Mouse (Mus musculus) kidney, postnatal 0 days (tissue): Measurements from ENCODE around the gene Cln3. TPM values are rescaled to one million over a fixed set of nuclear protein-coding genes. Genes with fewer than 3 reads are reported as not detected.

Experiments used
- ATAC-seq: fragments of 200-750 bp; cut with Nextera tagmentation; replicated peaks from 2 replicates; pipeline ENCODE4 v1.8.0; 2017; ENCODE audit warnings: low read depth, moderate number of reproducible peaks, moderate TSS enrichment, moderate library complexity; ENCODE audit not compliant: low FRiP score
- DNase-seq: peaks from one replicate; pipeline ENCODE4 v3.0.0-alpha.2; 2016; ENCODE audit warnings: low spot score
- H3K27ac ChIP-seq: fragments of 300-500 bp; sonication (generic); 2 replicates; pipeline ENCODE4 v1.5.1; 2014; ENCODE audit warnings: mild to moderate bottlenecking
- H3K27me3 ChIP-seq: fragments of 300-500 bp; sonication (generic); 2 replicates; pipeline ENCODE4 v1.6.1; 2014; ENCODE audit warnings: low read length, mixed read lengths; ENCODE audit not compliant: insufficient read depth
- H3K36me3 ChIP-seq: fragments of 300-500 bp; sonication (generic); 2 replicates; pipeline ENCODE4 v1.6.1; 2014; ENCODE audit warnings: low read length, mixed read lengths; ENCODE audit not compliant: insufficient read depth
- H3K4me1 ChIP-seq: fragments of 300-500 bp; sonication (generic); replicated peaks from 2 replicates; pipeline ENCODE4 v1.6.1; 2014; ENCODE audit warnings: antibody characterized with exemption, low read length, mixed read lengths; ENCODE audit not compliant: insufficient read depth
- H3K4me2 ChIP-seq: fragments of 300-500 bp; sonication (generic); 2 replicates; pipeline ENCODE4 v1.6.1; 2014; ENCODE audit warnings: mild to moderate bottlenecking, low read length, moderate library complexity, mixed read lengths
- H3K4me3 ChIP-seq: fragments of 300-500 bp; sonication (generic); replicated peaks from 2 replicates; pipeline ENCODE4 v1.5.1; 2014; ENCODE audit warnings: low read depth, low read length
- H3K9ac ChIP-seq: fragments of 300-500 bp; sonication (generic); 2 replicates; pipeline ENCODE4 v1.6.1; 2014; ENCODE audit warnings: low read depth, low read length
- H3K9me3 ChIP-seq: fragments of 300-500 bp; sonication (generic); replicated peaks from 2 replicates; pipeline ENCODE4 v1.6.1; 2016; ENCODE audit warnings: low read length, inconsistent platforms, mixed read lengths
- CTCF ChIP-seq: IDR thresholded peaks from 2 replicates; pipeline ENCODE4 v1.5.1; 2016; ENCODE audit warnings: antibody characterized with exemption, low read depth, mild to moderate bottlenecking, moderate library complexity
- WGBS: fragments of 180-500 bp; shearing (Covaris S2); extraction: QIAGEN DNeasy Blood & Tissue Kit; methylation state at CpG from one replicate; pipeline ENCODE4 v1.1.7; 2014; 5-methylcytosine and 5-hydroxymethylcytosine counted together
- polyA plus RNA-seq: library from polyadenylated mRNA; unstranded; fragments of >200 nt; fragmentation: Nextera tagmentation; extraction: Ambion mirVana; gene quantifications from 2 replicates; pipeline ENCODE4 v1.2.1, GENCODE M21; 2015

Gene Cln3
- polyA plus RNA-seq, 1 experiment from 2014 or later: 34.4 TPM

GRCm38 (mm10) chr7:126545631-126546030 lies 40.0 kb downstream of the Cln3 start:
- Histone ChIP-seq H3K9ac (no peak overlapping the region), H3K27ac (no peak overlapping the region), H3K27me3 (no peaks in the 10 kb centered on the region), H3K4me3 (no peak overlapping the region), H3K4me1 (no peaks in the 10 kb centered on the region), H3K4me2 (no peak overlapping the region), H3K9me3 (no peaks in the 10 kb centered on the region), H3K36me3 (peaks cover 41% of the 10 kb centered on the region)
- WGBS: 92% methylated on average over 2 of the region's 2 CpGs
- no peak for TF ChIP-seq CTCF
- DNase-seq: no peak
- no peak for ATAC-seq

- Histone ChIP-seq H3K36me3 (peaks cover 4% of the 10 kb centered on the region; the same call in 1 of the 2 replicates), H3K9ac (no peak overlapping the region), H3K27ac (no peak overlapping the region), H3K27me3 (0 out of 2 replicates have a peak, but pooled peaks cover 4% of the 10 kb centered on the region), H3K4me1 (no peaks in the 10 kb centered on the region), H3K4me3 (no peak overlapping the region), H3K4me2 (no peak overlapping the region), H3K9me3 (no peaks in the 10 kb centered on the region)
- DNase-seq (no peak), ATAC-seq (no peak)
- 78% methylated on average over 1 of the region's 1 CpGs for WGBS
- TF ChIP-seq CTCF: no peak
Observed at GRCm38 (mm10) chr7:126541661-126542060, 44.0 kb downstream of the Cln3 start.

- H3K9ac ChIP-seq: no peak overlapping the region
- no peak overlapping the region for H3K27ac ChIP-seq
- 77% methylated on average over 5 of the region's 5 CpGs for WGBS
- no peak overlapping the region for H3K4me3 ChIP-seq
- TF ChIP-seq CTCF: peak; percentile 61
- no peaks in the 10 kb centered on the region; the same call in 1 of the 2 replicates for H3K4me1 ChIP-seq
- no peaks in the 10 kb centered on the region for H3K9me3 ChIP-seq
- DNase-seq: peak; percentile 47
- no peaks in the 10 kb centered on the region for H3K36me3 ChIP-seq
- 0 out of 2 replicates have a peak, but pooled peaks cover 8% of the 10 kb centered on the region for H3K27me3 ChIP-seq
- no peak overlapping the region for H3K4me2 ChIP-seq
- no peak for ATAC-seq
Observed at GRCm38 (mm10) chr7:126537820-126538585, 47.6 kb downstream of the Cln3 start.

GRCm38 (mm10) chr7:126536466-126536865 lies 49.2 kb downstream of the Cln3 start:
- Histone ChIP-seq H3K36me3 (no peaks in the 10 kb centered on the region), H3K4me3 (peak overlapping the region; percentile 38), H3K27me3 (0 out of 2 replicates have a peak, but pooled peaks cover 8% of the 10 kb centered on the region), H3K9me3 (no peaks in the 10 kb centered on the region), H3K4me1 (no peaks in the 10 kb centered on the region; the same call in 1 of the 2 replicates), H3K27ac (no peak overlapping the region), H3K4me2 (peak overlapping the region; percentile 56), H3K9ac (no peak overlapping the region)
- DNase-seq: no peak
- TF ChIP-seq CTCF: no peak
- no peak for ATAC-seq
- 60% methylated on average over 9 of the region's 9 CpGs for WGBS

GRCm38 (mm10) chr7:126535766-126536165 lies 49.9 kb downstream of the Cln3 start:
- WGBS: 1% methylated on average over 28 of the region's 28 CpGs
- peak overlapping the region; percentile 38 for H3K4me3 ChIP-seq
- H3K27ac ChIP-seq: no peak overlapping the region
- peak overlapping the region; percentile 56 for H3K4me2 ChIP-seq
- H3K9ac ChIP-seq: peak overlapping the region; percentile 6; the same call in 1 of the 2 replicates
- H3K9me3 ChIP-seq: no peaks in the 10 kb centered on the region
- DNase-seq (peak; percentile 42), ATAC-seq (no peak)
- H3K4me1 ChIP-seq: no peaks in the 10 kb centered on the region; the same call in 1 of the 2 replicates
- H3K36me3 ChIP-seq: no peaks in the 10 kb centered on the region
- no peak for TF ChIP-seq CTCF
- H3K27me3 ChIP-seq: 0 out of 2 replicates have a peak, but pooled peaks cover 8% of the 10 kb centered on the region

- no peak overlapping the region for H3K9ac ChIP-seq
- no peak overlapping the region for H3K4me3 ChIP-seq
- no peak overlapping the region for H3K27ac ChIP-seq
- ATAC-seq (no peak), DNase-seq (no peak)
- TF ChIP-seq CTCF: no peak
- 75% methylated on average over 1 of the region's 1 CpGs for WGBS
- H3K36me3 ChIP-seq: no peaks in the 10 kb centered on the region
- H3K9me3 ChIP-seq: no peaks in the 10 kb centered on the region
- no peak overlapping the region for H3K4me2 ChIP-seq
- 0 out of 2 replicates have a peak, but pooled peaks cover 8% of the 10 kb centered on the region for H3K27me3 ChIP-seq
- H3K4me1 ChIP-seq: no peaks in the 10 kb centered on the region; the same call in 1 of the 2 replicates
Observed at GRCm38 (mm10) chr7:126533434-126533833, 52.2 kb downstream of the Cln3 start.
